11 mouse cellular contexts compared by ENCODE assay signal in the genomic region with DNA sequence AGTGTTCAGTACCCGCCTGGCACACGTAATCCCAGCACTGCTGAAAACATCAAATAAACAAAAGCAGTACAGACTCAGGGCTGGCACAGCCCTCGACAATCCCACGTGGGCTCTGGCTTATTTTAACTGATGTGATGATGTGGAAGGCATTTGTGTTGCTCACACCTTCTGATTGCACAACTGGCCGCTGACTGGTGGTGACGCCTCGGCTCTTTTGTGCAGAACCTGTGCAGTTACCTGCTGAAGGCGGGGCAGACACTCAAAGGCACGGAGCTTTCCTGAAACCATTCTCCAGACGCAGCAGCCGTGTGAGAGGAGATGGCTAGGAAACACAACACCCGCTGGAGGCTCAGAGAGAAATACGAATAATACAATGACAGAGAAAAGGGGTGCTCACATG.
"Had no signal": no experiment of that assay in that cellular context is flagged by ENCODE, and none has a peak within 500 bp of the region (broad histone marks: within the 10 kb centered on the region; RNA-seq: fewer than 3 reads in every experiment).

No protein-coding gene starts in this region.

- H3K4me1 ChIP-seq: midbrain, embryonic 15.5 days; stomach, embryonic 15.5 days had no signal

- ATAC-seq: liver, embryonic 12.5 days; midbrain, embryonic 15.5 days had no signal

- H3K9ac ChIP-seq: limb, embryonic 15.5 days; liver, embryonic 12.5 days; midbrain, embryonic 15.5 days; neural tube, embryonic 12.5 days; stomach, embryonic 15.5 days had no signal

- H3K9me3 ChIP-seq: limb, embryonic 15.5 days; liver, embryonic 12.5 days; midbrain, embryonic 15.5 days; neural tube, embryonic 12.5 days; stomach, embryonic 15.5 days had no signal

- H3K36me3 ChIP-seq: limb, embryonic 15.5 days; liver, embryonic 12.5 days; midbrain, embryonic 15.5 days; neural tube, embryonic 12.5 days; stomach, embryonic 15.5 days had no signal

- H3K27me3 ChIP-seq: limb, embryonic 15.5 days; neural tube, embryonic 12.5 days; stomach, embryonic 15.5 days had no signal

- H3K4me3 ChIP-seq: limb, embryonic 15.5 days; liver, embryonic 12.5 days; midbrain, embryonic 15.5 days; neural tube, embryonic 12.5 days; stomach, embryonic 15.5 days had no signal

- H3K27ac ChIP-seq: limb, embryonic 15.5 days; liver, embryonic 12.5 days; midbrain, embryonic 15.5 days; neural tube, embryonic 12.5 days; stomach, embryonic 15.5 days had no signal

- DNase-seq: kidney, adult 11 months; kidney, postnatal 10 days; kidney, postnatal 4 days; left cerebral cortex, postnatal 4 days; thymus, postnatal 4 days had no signal

- H3K4me2 ChIP-seq: limb, embryonic 15.5 days; liver, embryonic 12.5 days; midbrain, embryonic 11.5 days; midbrain, embryonic 15.5 days; neural tube, embryonic 12.5 days; stomach, embryonic 15.5 days had no signal
